Mouse (Mus musculus): ENCODE results near the gene Brms1. TPM values are rescaled to one million over a fixed set of nuclear protein-coding genes. Genes with fewer than 3 reads are reported as not detected.

Brms1 gene
- polyA plus RNA-seq, 1 experiment from 2014 or later = 58.1 TPM

- no peaks in the 10 kb centered on the region for H3K27me3 ChIP-seq (ENCODE audit: insufficient read depth, poor library complexity, severe bottlenecking)
- 84% methylated on average over 4 of the region's 4 CpGs for WGBS
- peaks cover 22% of the 10 kb centered on the region for H3K4me1 ChIP-seq
- no peak for DNase-seq (ENCODE audit: low spot score)
- H3K27ac ChIP-seq = no peak overlapping the region
- no peaks in the 10 kb centered on the region for H3K36me3 ChIP-seq
- no peak overlapping the region for H3K4me3 ChIP-seq
- no peaks in the 10 kb centered on the region for H3K9me3 ChIP-seq
Observed at GRCm38 (mm10) chr19:5017611-5018010, 23.5 kb upstream of the Brms1 start.

- no peaks in the 10 kb centered on the region for H3K9me3 ChIP-seq
- H3K27me3 ChIP-seq (ENCODE audit: insufficient read depth, poor library complexity, severe bottlenecking) = no peaks in the 10 kb centered on the region
- 83% methylated on average over 3 of the region's 3 CpGs for WGBS
- H3K4me1 ChIP-seq = peaks cover 22% of the 10 kb centered on the region
- no peak overlapping the region for H3K4me3 ChIP-seq
- H3K36me3 ChIP-seq = no peaks in the 10 kb centered on the region
- H3K27ac ChIP-seq = no peak overlapping the region
- DNase-seq (ENCODE audit: low spot score) = no peak
Observed at GRCm38 (mm10) chr19:5018191-5018590, 23.0 kb upstream of the Brms1 start.

- H3K36me3 ChIP-seq = peaks cover 11% of the 10 kb centered on the region
- H3K9me3 ChIP-seq = no peaks in the 10 kb centered on the region
- H3K27ac ChIP-seq = no peak overlapping the region
- 81% methylated on average over 2 of the region's 2 CpGs for WGBS
- no peaks in the 10 kb centered on the region for H3K27me3 ChIP-seq (ENCODE audit: insufficient read depth, poor library complexity, severe bottlenecking)
- peaks cover 20% of the 10 kb centered on the region for H3K4me1 ChIP-seq
- DNase-seq (ENCODE audit: low spot score) = no peak
- H3K4me3 ChIP-seq = no peak overlapping the region
Observed at GRCm38 (mm10) chr19:5021416-5021815, 19.7 kb upstream of the Brms1 start.

GRCm38 (mm10) chr19:5023621-5024479 is 17.3 kb upstream of the Brms1 start, which contains the start of gene Slc29a2:
TSS of gene Slc29a2 (plus strand) at chr19:5023860.
- H3K27ac ChIP-seq = peak within 1 kb of the TSS; percentile 94
- H3K9me3 ChIP-seq = no peaks in the 10 kb centered on the region
- under 1% methylated on average over 62 of the region's 62 CpGs for WGBS
- peaks cover 35% of the 10 kb centered on the region for H3K36me3 ChIP-seq
- H3K4me1 ChIP-seq = peaks cover 12% of the 10 kb centered on the region
- peak within 1 kb of the TSS; percentile 78 for H3K4me3 ChIP-seq
- DNase-seq (ENCODE audit: low spot score) = peak; percentile 97
- no peaks in the 10 kb centered on the region for H3K27me3 ChIP-seq (ENCODE audit: insufficient read depth, poor library complexity, severe bottlenecking)

GRCm38 (mm10) chr19:5026111-5026510 is 15.0 kb upstream of the Brms1 start:
- Histone ChIP-seq H3K9me3 (no peaks in the 10 kb centered on the region), H3K4me3 (no peak overlapping the region), H3K36me3 (peaks cover 58% of the 10 kb centered on the region), H3K27ac (no peak overlapping the region), H3K27me3 (ENCODE audit: insufficient read depth, poor library complexity, severe bottlenecking) (no peaks in the 10 kb centered on the region), H3K4me1 (peaks cover 12% of the 10 kb centered on the region)
- DNase-seq (ENCODE audit: low spot score) = no peak
- WGBS = 82% methylated on average over 8 of the region's 8 CpGs

GRCm38 (mm10) chr19:5032686-5033085 is 8.5 kb upstream of the Brms1 start:
- H3K27me3 ChIP-seq (ENCODE audit: insufficient read depth, poor library complexity, severe bottlenecking) = no peaks in the 10 kb centered on the region
- H3K27ac ChIP-seq = no peak overlapping the region
- H3K4me1 ChIP-seq = peaks cover 3% of the 10 kb centered on the region; the same call in 1 of the 2 replicates
- WGBS = 73% methylated on average over 3 of the region's 3 CpGs
- H3K9me3 ChIP-seq = no peaks in the 10 kb centered on the region
- H3K4me3 ChIP-seq = no peak overlapping the region
- no peak for DNase-seq (ENCODE audit: low spot score)
- H3K36me3 ChIP-seq = peaks cover 46% of the 10 kb centered on the region

- WGBS = 72% methylated on average over 4 of the region's 4 CpGs
- Histone ChIP-seq H3K27ac (no peak overlapping the region), H3K9me3 (no peaks in the 10 kb centered on the region), H3K4me3 (no peak overlapping the region), H3K4me1 (peaks cover 26% of the 10 kb centered on the region), H3K27me3 (ENCODE audit: insufficient read depth, poor library complexity, severe bottlenecking) (no peaks in the 10 kb centered on the region), H3K36me3 (peaks cover 7% of the 10 kb centered on the region)
- DNase-seq (ENCODE audit: low spot score) = no peak
Observed at GRCm38 (mm10) chr19:5036577-5036976, 4.6 kb upstream of the Brms1 start.

GRCm38 (mm10) chr19:5037678-5038571 is 3.2 kb upstream of the Brms1 start:
- DNase-seq (ENCODE audit: low spot score) = peak; percentile 89
- Histone ChIP-seq H3K27ac (peak overlapping the region; percentile 87), H3K27me3 (ENCODE audit: insufficient read depth, poor library complexity, severe bottlenecking) (no peaks in the 10 kb centered on the region), H3K9me3 (no peaks in the 10 kb centered on the region), H3K4me1 (peaks cover 33% of the 10 kb centered on the region), H3K36me3 (no peaks in the 10 kb centered on the region; the same call in 1 of the 2 replicates), H3K4me3 (peak overlapping the region; percentile 85)
- 3% methylated on average over 32 of the region's 32 CpGs for WGBS

GRCm38 (mm10) chr19:5038709-5039156 is 2.4 kb upstream of the Brms1 start, which contains the start of the genes B4gat1 and AC124502.3:
TSS of gene B4gat1 (plus strand) at chr19:5038826.
TSS of gene AC124502.3 (plus strand) at chr19:5038891.
- under 1% methylated on average over 37 of the region's 44 CpGs for WGBS
- Histone ChIP-seq H3K9me3 (no peaks in the 10 kb centered on the region), H3K4me3 (peak within 1 kb of the TSS; percentile 85), H3K27me3 (ENCODE audit: insufficient read depth, poor library complexity, severe bottlenecking) (no peaks in the 10 kb centered on the region), H3K4me1 (peaks cover 33% of the 10 kb centered on the region), H3K27ac (peak within 1 kb of the TSS; percentile 87), H3K36me3 (peaks cover under 1% of the 10 kb centered on the region)
- DNase-seq (ENCODE audit: low spot score) = peak; percentile 95

GRCm38 (mm10) chr19:5039301-5040114 is 1.6 kb upstream of the Brms1 start:
- Histone ChIP-seq H3K36me3 (peaks cover 6% of the 10 kb centered on the region), H3K27me3 (ENCODE audit: insufficient read depth, poor library complexity, severe bottlenecking) (no peaks in the 10 kb centered on the region), H3K4me1 (peaks cover 33% of the 10 kb centered on the region), H3K9me3 (no peaks in the 10 kb centered on the region), H3K27ac (peak overlapping the region; percentile 87), H3K4me3 (peak overlapping the region; percentile 85)
- DNase-seq (ENCODE audit: low spot score) = no peak
- 17% methylated on average over 41 of the region's 41 CpGs for WGBS

GRCm38 (mm10) chr19:5041588-5041987 is 434 bp downstream of the Brms1 start:
- peaks cover 22% of the 10 kb centered on the region for H3K36me3 ChIP-seq
- peak overlapping the region; percentile 85 for H3K4me3 ChIP-seq
- H3K4me1 ChIP-seq = peaks cover 33% of the 10 kb centered on the region
- H3K9me3 ChIP-seq = no peaks in the 10 kb centered on the region
- WGBS = 2% methylated on average over 16 of the region's 16 CpGs
- no peaks in the 10 kb centered on the region for H3K27me3 ChIP-seq (ENCODE audit: insufficient read depth, poor library complexity, severe bottlenecking)
- peak; percentile 61 for DNase-seq (ENCODE audit: low spot score)
- peak overlapping the region; percentile 84 for H3K27ac ChIP-seq

- DNase-seq (ENCODE audit: low spot score) = no peak
- Histone ChIP-seq H3K4me1 (peaks cover 34% of the 10 kb centered on the region), H3K27me3 (ENCODE audit: insufficient read depth, poor library complexity, severe bottlenecking) (peaks cover 7% of the 10 kb centered on the region; the same call in 1 of the 2 replicates), H3K4me3 (no peak overlapping the region), H3K9me3 (no peaks in the 10 kb centered on the region), H3K27ac (no peak overlapping the region), H3K36me3 (peaks cover 52% of the 10 kb centered on the region)
- WGBS = 73% methylated on average over 4 of the region's 4 CpGs
Observed at GRCm38 (mm10) chr19:5045531-5045930, 4.4 kb downstream of the Brms1 start.

Measured in heart, embryonic 10.5 days (tissue).